Mouse (Mus musculus): ENCODE results near the gene Ctps. TPM values are rescaled to one million over a fixed set of nuclear protein-coding genes. Genes with fewer than 3 reads are reported as not detected.

The Ctps gene
- polyA plus RNA-seq, 1 experiment from 2014 or later = 76.4 TPM

GRCm38 (mm10) chr4:120581711-120582110, 11.6 kb upstream of the Ctps start:
- Histone ChIP-seq H3K4me3 (ENCODE audit: low read length) (no peak overlapping the region), H3K36me3 (ENCODE audit: control insufficient read depth, insufficient read depth, low read length) (no peaks in the 10 kb centered on the region), H3K4me1 (ENCODE audit: control insufficient read depth, insufficient read depth, low read depth, low read length) (no peaks in the 10 kb centered on the region), H3K9me3 (ENCODE audit: control insufficient read depth, low read length) (no peaks in the 10 kb centered on the region), H3K4me2 (ENCODE audit: low read length) (no peak overlapping the region), H3K27ac (ENCODE audit: low read depth, low read length) (no peak overlapping the region), H3K27me3 (replicated peaks; ENCODE audit: control insufficient read depth, insufficient read depth, low read length) (no peaks in the 10 kb centered on the region), H3K9ac (ENCODE audit: low read depth, low read length) (no peak overlapping the region)
- WGBS = 83% methylated on average over 9 of the region's 9 CpGs
- ATAC-seq = no peak

DNA sequence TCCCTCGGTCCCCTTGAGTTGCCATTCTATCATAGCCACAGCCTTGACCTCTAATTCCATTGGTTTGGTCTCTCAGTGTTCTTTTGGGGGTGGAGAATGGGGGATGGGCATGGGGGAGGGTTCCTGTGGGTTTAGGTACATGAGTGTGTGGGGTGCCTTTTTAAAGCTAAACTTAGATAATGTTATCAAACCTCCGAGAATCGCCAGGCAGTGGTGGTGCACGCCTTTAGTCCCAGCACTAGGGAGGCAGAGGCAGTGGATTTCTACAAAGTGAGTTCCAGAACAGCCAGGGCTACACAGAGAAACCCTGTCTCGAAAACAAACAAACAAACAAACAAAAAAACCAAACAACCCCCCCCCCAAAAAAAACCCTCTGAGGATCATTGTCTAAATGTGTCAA, 10.8 kb upstream of the Ctps start:
- Histone ChIP-seq H3K9ac (ENCODE audit: low read depth, low read length) (no peak overlapping the region), H3K36me3 (ENCODE audit: control insufficient read depth, insufficient read depth, low read length) (no peaks in the 10 kb centered on the region), H3K9me3 (ENCODE audit: control insufficient read depth, low read length) (no peaks in the 10 kb centered on the region), H3K4me2 (ENCODE audit: low read length) (no peak overlapping the region), H3K4me1 (ENCODE audit: control insufficient read depth, insufficient read depth, low read depth, low read length) (no peaks in the 10 kb centered on the region), H3K27me3 (replicated peaks; ENCODE audit: control insufficient read depth, insufficient read depth, low read length) (no peaks in the 10 kb centered on the region), H3K4me3 (ENCODE audit: low read length) (no peak overlapping the region), H3K27ac (ENCODE audit: low read depth, low read length) (no peak overlapping the region)
- WGBS = 90% methylated on average over 5 of the region's 5 CpGs
- ATAC-seq = no peak

GRCm38 (mm10) chr4:120571691-120572090, 1.6 kb upstream of the Ctps start:
- 78% methylated on average over 3 of the region's 3 CpGs for WGBS
- no peak for ATAC-seq
- Histone ChIP-seq H3K4me3 (ENCODE audit: low read length) (no peak overlapping the region), H3K27ac (ENCODE audit: low read depth, low read length) (no peak overlapping the region), H3K4me2 (ENCODE audit: low read length) (no peak overlapping the region), H3K9me3 (ENCODE audit: control insufficient read depth, low read length) (no peaks in the 10 kb centered on the region), H3K9ac (ENCODE audit: low read depth, low read length) (no peak overlapping the region), H3K36me3 (ENCODE audit: control insufficient read depth, insufficient read depth, low read length) (no peaks in the 10 kb centered on the region), H3K4me1 (ENCODE audit: control insufficient read depth, insufficient read depth, low read depth, low read length) (peaks cover 21% of the 10 kb centered on the region), H3K27me3 (replicated peaks; ENCODE audit: control insufficient read depth, insufficient read depth, low read length) (no peaks in the 10 kb centered on the region)

DNA sequence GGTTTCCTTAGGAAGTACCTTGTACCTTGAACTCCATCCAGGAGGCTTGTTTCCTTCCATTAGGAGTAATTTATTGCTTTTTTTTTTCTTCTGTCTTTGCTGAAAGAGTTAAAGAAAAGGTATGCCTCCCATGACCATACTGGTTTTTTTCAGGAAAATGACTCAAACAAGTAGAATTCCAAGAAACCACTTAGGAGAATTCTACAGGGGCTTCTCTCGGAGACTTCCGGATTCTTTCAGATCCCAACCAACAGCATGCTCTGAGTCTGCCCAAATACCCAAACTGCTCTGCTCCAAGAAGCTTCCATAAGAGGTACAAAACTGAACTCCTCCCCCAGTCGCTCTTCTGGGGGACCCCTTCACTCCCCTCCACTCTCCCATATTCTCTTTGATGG, 991 bp upstream of the Ctps start:
- peaks cover 21% of the 10 kb centered on the region for H3K4me1 ChIP-seq (ENCODE audit: control insufficient read depth, insufficient read depth, low read depth, low read length)
- H3K27ac ChIP-seq (ENCODE audit: low read depth, low read length) = peak overlapping the region; percentile 96
- no peak for ATAC-seq
- H3K9ac ChIP-seq (ENCODE audit: low read depth, low read length) = no peak overlapping the region
- peak overlapping the region; percentile 89 for H3K4me3 ChIP-seq (ENCODE audit: low read length)
- peak overlapping the region; percentile 79 for H3K4me2 ChIP-seq (ENCODE audit: low read length)
- 80% methylated on average over 3 of the region's 3 CpGs for WGBS
- H3K36me3 ChIP-seq (ENCODE audit: control insufficient read depth, insufficient read depth, low read length) = no peaks in the 10 kb centered on the region
- no peaks in the 10 kb centered on the region for H3K9me3 ChIP-seq (ENCODE audit: control insufficient read depth, low read length)
- H3K27me3 ChIP-seq (replicated peaks; ENCODE audit: control insufficient read depth, insufficient read depth, low read length) = no peaks in the 10 kb centered on the region

- under 1% methylated on average over 26 of the region's 27 CpGs for WGBS
- Histone ChIP-seq H3K27ac (ENCODE audit: low read depth, low read length) (peak overlapping the region; percentile 96), H3K9me3 (ENCODE audit: control insufficient read depth, low read length) (no peaks in the 10 kb centered on the region), H3K27me3 (replicated peaks; ENCODE audit: control insufficient read depth, insufficient read depth, low read length) (no peaks in the 10 kb centered on the region), H3K4me3 (ENCODE audit: low read length) (peak overlapping the region; percentile 89), H3K9ac (ENCODE audit: low read depth, low read length) (peak overlapping the region; percentile 87), H3K4me2 (ENCODE audit: low read length) (peak overlapping the region; percentile 79), H3K4me1 (ENCODE audit: control insufficient read depth, insufficient read depth, low read depth, low read length) (peaks cover 21% of the 10 kb centered on the region), H3K36me3 (ENCODE audit: control insufficient read depth, insufficient read depth, low read length) (no peaks in the 10 kb centered on the region)
- peak; percentile 77 for ATAC-seq
These were observed 478 bp upstream of the Ctps start for GRCm38 (mm10) chr4:120570438-120571069.

- Histone ChIP-seq H3K9me3 (ENCODE audit: control insufficient read depth, low read length) (no peaks in the 10 kb centered on the region), H3K4me1 (ENCODE audit: control insufficient read depth, insufficient read depth, low read depth, low read length) (peaks cover 21% of the 10 kb centered on the region), H3K27me3 (replicated peaks; ENCODE audit: control insufficient read depth, insufficient read depth, low read length) (no peaks in the 10 kb centered on the region), H3K4me2 (ENCODE audit: low read length) (peak overlapping the region; percentile 66), H3K9ac (ENCODE audit: low read depth, low read length) (peak overlapping the region; percentile 87), H3K27ac (ENCODE audit: low read depth, low read length) (peak overlapping the region; percentile 96), H3K4me3 (ENCODE audit: low read length) (peak overlapping the region; percentile 89), H3K36me3 (ENCODE audit: control insufficient read depth, insufficient read depth, low read length) (peaks cover 6% of the 10 kb centered on the region)
- WGBS = 6% methylated on average over 4 of the region's 4 CpGs
- no peak for ATAC-seq
These were observed 1.1 kb downstream of the Ctps start for GRCm38 (mm10) chr4:120569025-120569424.

DNA sequence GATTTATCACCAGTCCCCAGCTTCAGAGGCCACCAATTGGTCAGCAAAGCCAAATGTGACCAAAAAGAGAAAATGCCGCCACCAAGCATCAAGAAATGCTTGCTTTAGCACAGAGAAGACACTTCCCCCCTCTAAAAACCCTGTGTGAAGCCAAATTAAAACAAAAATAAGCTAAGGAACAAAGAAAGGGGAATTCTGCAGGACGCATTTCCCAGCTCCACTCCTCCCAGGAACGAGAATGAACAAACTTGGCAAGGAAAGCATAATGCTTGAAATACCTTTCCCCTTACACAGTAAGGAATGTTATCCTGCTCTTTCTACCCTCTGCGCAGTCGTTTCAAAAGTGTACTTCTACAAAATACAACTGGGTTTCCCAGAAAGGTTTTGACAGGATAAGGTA, 2.1 kb downstream of the Ctps start:
- no peak for ATAC-seq
- no peak overlapping the region for H3K27ac ChIP-seq (ENCODE audit: low read depth, low read length)
- 47% methylated on average over 5 of the region's 5 CpGs for WGBS
- no peaks in the 10 kb centered on the region for H3K27me3 ChIP-seq (replicated peaks; ENCODE audit: control insufficient read depth, insufficient read depth, low read length)
- no peak overlapping the region; the same call in 1 of the 2 replicates for H3K4me3 ChIP-seq (ENCODE audit: low read length)
- peaks cover 21% of the 10 kb centered on the region for H3K4me1 ChIP-seq (ENCODE audit: control insufficient read depth, insufficient read depth, low read depth, low read length)
- H3K4me2 ChIP-seq (ENCODE audit: low read length) = peak overlapping the region; percentile 66
- peak overlapping the region; percentile 22; the same call in 1 of the 2 replicates for H3K9ac ChIP-seq (ENCODE audit: low read depth, low read length)
- peaks cover 15% of the 10 kb centered on the region for H3K36me3 ChIP-seq (ENCODE audit: control insufficient read depth, insufficient read depth, low read length)
- H3K9me3 ChIP-seq (ENCODE audit: control insufficient read depth, low read length) = no peaks in the 10 kb centered on the region

DNA sequence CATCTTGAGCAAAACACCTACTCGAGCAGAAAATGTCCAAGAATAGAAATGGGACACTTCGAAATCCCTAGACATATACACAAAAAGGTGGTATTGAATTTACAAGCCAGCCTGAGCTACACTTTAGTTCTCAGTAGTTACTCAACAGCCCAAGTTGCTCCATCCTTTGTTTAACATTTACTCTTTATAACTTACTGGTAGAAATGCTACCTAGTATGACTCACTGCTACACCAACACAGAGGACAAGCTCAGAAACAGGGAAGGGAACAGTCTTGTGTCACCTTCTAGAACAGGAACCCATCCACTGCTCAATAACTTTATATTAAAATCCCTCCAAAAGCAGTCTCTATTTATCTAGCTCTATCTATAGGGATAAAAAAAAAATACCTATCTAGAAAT, 4.3 kb downstream of the Ctps start:
- ATAC-seq = no peak
- 89% methylated on average over 2 of the region's 2 CpGs for WGBS
- H3K27me3 ChIP-seq (replicated peaks; ENCODE audit: control insufficient read depth, insufficient read depth, low read length) = no peaks in the 10 kb centered on the region
- no peak overlapping the region for H3K4me3 ChIP-seq (ENCODE audit: low read length)
- H3K9me3 ChIP-seq (ENCODE audit: control insufficient read depth, low read length) = no peaks in the 10 kb centered on the region
- no peak overlapping the region for H3K27ac ChIP-seq (ENCODE audit: low read depth, low read length)
- H3K9ac ChIP-seq (ENCODE audit: low read depth, low read length) = no peak overlapping the region
- peaks cover 21% of the 10 kb centered on the region for H3K36me3 ChIP-seq (ENCODE audit: control insufficient read depth, insufficient read depth, low read length)
- H3K4me1 ChIP-seq (ENCODE audit: control insufficient read depth, insufficient read depth, low read depth, low read length) = peaks cover 15% of the 10 kb centered on the region
- H3K4me2 ChIP-seq (ENCODE audit: low read length) = no peak overlapping the region

DNA sequence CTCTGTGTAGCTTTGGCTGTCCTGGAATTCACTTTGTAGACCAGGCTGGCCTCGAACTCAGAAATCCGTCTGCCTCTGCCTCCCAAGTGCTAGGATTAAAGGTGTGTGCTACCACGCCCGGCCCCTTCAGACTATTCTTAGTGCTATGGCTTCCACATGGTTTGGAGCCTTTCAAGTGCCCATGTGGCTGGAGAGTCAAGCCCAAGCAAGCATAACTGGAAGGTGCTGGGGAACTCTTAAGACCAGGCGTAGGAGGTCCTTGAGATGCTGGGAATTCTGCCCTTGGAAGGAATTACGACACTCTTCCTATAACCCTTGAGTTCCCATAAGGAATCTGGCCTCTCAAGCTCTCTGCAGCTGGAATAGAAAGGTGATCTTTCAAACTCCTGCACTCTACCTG, 13.5 kb downstream of the Ctps start:
- WGBS = 97% methylated on average over 6 of the region's 6 CpGs
- ATAC-seq = no peak

More for the DNA sequence above, 13.5 kb downstream of the Ctps start:
- no peak overlapping the region for H3K4me3 ChIP-seq (ENCODE audit: low read length)
- no peak overlapping the region for H3K4me2 ChIP-seq (ENCODE audit: low read length)
- no peaks in the 10 kb centered on the region for H3K9me3 ChIP-seq (ENCODE audit: control insufficient read depth, low read length)
- H3K27ac ChIP-seq (ENCODE audit: low read depth, low read length) = no peak overlapping the region
- H3K9ac ChIP-seq (ENCODE audit: low read depth, low read length) = no peak overlapping the region
- peaks cover 34% of the 10 kb centered on the region for H3K36me3 ChIP-seq (ENCODE audit: control insufficient read depth, insufficient read depth, low read length)
- H3K4me1 ChIP-seq (ENCODE audit: control insufficient read depth, insufficient read depth, low read depth, low read length) = no peaks in the 10 kb centered on the region
- H3K27me3 ChIP-seq (replicated peaks; ENCODE audit: control insufficient read depth, insufficient read depth, low read length) = no peaks in the 10 kb centered on the region

Measured in hindbrain, embryonic 16.5 days (tissue).